Mouse (Mus musculus) heart, postnatal 25 days (tissue): Measurements from ENCODE around the gene Majin. TPM values are rescaled to one million over a fixed set of nuclear protein-coding genes. Genes with fewer than 3 reads are reported as not detected.

ENCODE experiments used
- DNase-seq: peaks from one replicate; pipeline ENCODE4 v3.0.0; 2022; ENCODE audit warnings: low spot score
- intact Hi-C: fragments of 180-260 bp; cut with DNase I; formaldehyde crosslinking; loops from one replicate; pipeline ENCODE4 v1.15.1; 2025
- total RNA-seq, 2 experiments: library from RNA; stranded (reverse); gene quantifications; 2 replicates each; pipeline ENCODE4 v1.2.3; 2021

Gene Majin
- total RNA-seq, 2 experiments from 2014 or later = not detected

DNA sequence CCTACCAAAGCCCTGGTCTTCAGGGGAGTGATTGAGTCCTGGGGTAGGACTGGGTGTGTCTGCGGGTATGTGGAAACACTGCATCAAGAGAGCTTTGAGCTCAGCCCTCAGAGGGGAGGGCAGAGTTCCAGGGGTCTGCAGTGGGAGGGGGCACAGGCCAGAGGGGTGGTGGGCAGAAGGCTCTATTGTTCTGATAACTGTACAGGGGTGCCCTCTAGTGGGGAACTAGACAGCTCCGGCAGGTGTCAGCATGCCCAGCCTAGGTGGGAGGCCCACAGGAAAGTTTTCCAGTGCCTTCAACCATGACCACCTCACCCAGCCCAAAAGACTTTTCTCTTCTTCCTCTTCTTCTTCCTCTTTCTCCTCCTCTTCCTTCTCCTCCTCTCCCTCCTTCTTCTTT is 76.2 kb downstream of the Majin start:
- intact Hi-C loops = no loop called here
- no peak for DNase-seq

- intact Hi-C loops = no loop called here
Observed at GRCm38 (mm10) chr19:6260946-6261345, 76.8 kb downstream of the Majin start.

GRCm38 (mm10) chr19:6261379-6261778 is 77.2 kb downstream of the Majin start:
- intact Hi-C loops = no loop called here
- DNase-seq = no peak

More at GRCm38 (mm10) chr19:6260946-6261345, 76.8 kb downstream of the Majin start:
- no peak for DNase-seq

DNA sequence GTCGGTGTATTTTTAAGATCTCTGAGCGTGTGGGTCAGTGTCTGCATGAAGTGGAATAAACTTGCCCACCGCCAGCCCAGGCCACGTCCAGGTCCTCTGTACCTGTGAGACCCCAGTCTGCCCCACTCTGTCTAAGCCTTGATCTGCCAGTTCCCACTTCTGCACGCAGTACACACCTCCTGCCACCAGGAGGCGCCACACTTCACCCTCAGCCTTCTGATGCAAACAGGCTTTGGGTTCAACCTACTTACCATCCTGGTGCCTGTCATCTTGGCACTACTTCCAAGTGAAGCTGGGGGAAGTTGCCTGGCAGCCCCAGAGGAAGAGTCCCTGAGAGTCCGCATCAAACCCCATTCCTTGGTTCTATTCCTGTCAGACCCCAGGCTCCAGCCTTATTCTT is 78.0 kb downstream of the Majin start:
- DNase-seq = no peak
- intact Hi-C loops = loop anchor here (2.0 kb wide), 1 partner anchor 69 kb away; no protein-coding TSS in a partner anchor

DNA sequence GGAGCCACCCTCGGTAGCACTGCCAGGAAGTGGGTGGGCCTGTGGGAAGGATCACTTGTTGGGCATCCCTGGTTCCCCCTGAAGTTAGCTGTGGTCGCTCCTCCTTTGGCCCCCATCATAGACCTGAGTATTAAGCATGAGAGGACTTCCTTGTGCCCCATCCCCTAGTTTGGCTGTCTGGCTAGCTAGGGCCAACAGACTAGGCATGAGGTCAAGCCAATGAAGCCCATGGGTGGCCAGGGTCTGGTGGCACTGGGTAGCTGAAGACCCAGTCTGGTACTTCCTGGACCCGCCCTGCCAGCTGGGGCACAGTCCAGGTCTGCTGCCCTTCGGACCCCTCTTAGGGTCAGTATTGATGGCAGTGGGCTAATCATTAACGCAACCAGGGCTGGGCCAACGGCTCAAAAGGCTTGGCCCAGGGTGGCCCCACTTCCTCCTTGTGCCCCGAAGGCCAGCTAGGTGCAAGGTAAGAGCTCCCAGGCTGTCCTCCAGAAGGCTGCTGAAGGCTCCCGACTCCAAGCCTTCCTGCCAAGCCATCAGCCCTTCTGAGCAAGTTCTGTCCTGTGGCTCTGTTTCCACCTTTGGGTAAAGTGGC is 78.7 kb downstream of the Majin start:
- no peak for DNase-seq
- intact Hi-C loops = loop anchor here (2.0 kb wide), 1 partner anchor 68 kb away; no protein-coding TSS in a partner anchor

GRCm38 (mm10) chr19:6264200-6264599 is 80.0 kb downstream of the Majin start:
- DNase-seq = no peak
- intact Hi-C loops = no loop called here

DNA sequence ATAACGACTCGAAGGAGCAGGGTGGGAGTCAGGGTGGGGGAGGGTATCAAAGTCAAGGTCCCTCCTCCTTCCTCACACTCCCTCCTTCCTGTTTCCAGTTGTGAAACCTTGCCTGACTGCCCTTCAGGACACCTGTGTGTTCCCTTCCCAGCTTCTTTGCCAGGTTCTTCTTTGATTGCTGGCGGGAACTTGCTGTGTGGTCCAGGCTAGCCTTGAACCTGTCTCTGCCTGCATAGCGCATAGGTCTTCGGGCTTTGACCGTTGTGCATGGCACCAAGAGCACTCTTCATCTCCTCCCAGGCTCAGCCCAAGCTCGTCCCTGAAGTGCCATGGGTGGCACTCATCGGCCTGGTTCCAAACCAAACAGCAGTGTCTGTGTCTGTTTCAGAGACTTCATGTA is 80.8 kb downstream of the Majin start:
- intact Hi-C loops = no loop called here
- DNase-seq = no peak

GRCm38 (mm10) chr19:6265727-6266182 is 81.6 kb downstream of the Majin start:
- intact Hi-C loops = no loop called here
- no peak for DNase-seq

DNA sequence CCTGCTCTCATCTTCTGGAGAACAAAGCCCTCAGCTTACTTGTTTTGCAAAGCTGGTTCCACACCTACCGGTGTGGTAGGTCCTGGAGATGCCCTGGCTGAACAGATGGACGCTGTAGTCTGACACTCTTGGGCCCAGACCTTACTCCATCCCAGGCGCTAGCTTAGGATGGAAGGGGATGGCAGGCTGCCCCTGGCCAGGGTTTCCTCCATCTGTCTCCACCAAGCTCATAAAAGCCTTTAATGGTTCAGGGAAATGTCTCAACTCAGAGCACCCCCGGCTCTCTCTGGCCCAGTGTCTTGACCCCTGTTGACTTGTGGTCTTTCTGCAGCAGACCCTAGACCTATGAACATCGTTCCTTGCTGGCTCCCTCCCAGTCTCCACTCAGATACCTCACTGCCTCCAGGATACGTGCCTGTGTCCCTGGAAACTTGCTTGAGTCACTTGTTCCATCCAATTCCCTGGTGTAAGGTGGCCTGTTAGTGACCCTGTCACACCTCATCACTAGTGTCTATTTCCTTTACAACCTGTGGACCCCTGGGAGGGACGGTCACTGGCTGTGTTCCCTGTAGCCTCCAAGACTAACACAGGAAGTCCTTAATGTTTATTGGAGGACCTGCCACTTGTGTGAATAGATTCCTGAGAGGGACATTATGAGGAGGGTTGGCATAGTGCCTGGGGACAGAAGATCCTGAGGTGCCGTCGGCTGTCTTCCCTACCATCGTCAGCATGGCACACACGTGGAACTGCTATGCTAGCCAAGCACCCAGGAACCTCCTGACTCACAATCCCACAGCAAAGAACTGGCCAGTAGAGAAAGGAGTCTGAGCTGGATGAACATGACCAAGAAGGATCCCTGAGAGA is 83.3 kb downstream of the Majin start:
- intact Hi-C loops = loop anchor here (1.0 kb wide), 1 partner anchor 37 kb away; no protein-coding TSS in a partner anchor
- peak; percentile 55 for DNase-seq

DNA sequence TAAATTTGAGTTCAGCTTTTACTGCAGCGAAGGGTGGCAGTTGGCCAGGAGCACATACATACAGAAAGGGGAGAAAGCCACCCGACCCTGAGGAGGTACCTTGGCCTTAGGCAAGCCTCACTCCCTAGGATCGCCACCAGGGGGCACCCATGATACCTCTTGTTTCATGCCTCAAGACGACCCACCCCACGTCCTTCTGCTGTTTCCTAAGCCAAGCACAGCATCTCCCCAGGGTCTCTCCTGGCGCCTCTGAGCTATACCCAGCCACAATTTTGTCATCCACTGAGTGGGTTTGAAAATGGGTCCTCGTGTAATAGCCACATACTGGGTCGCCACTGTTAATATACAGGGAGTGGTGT is 84.0 kb downstream of the Majin start:
- DNase-seq = peak; percentile 75
- intact Hi-C loops = loop anchor here (1.0 kb wide), 1 partner anchor 36 kb away; no protein-coding TSS in a partner anchor

GRCm38 (mm10) chr19:6268670-6269132 is 84.5 kb downstream of the Majin start:
- intact Hi-C loops = loop anchor here (1.0 kb wide), 1 partner anchor 36 kb away; no protein-coding TSS in a partner anchor
- DNase-seq = no peak

- DNase-seq = no peak
- intact Hi-C loops = no loop called here
Observed at GRCm38 (mm10) chr19:6269798-6270475, 85.7 kb downstream of the Majin start.

GRCm38 (mm10) chr19:6270661-6271060 is 86.5 kb downstream of the Majin start:
- intact Hi-C loops = no loop called here
- DNase-seq = no peak

- intact Hi-C loops = no loop called here
- DNase-seq = no peak
Observed at GRCm38 (mm10) chr19:6271206-6271605, 87.0 kb downstream of the Majin start.

- intact Hi-C loops = no loop called here
- no peak for DNase-seq
Observed at GRCm38 (mm10) chr19:6272053-6272452, 87.9 kb downstream of the Majin start.

DNA sequence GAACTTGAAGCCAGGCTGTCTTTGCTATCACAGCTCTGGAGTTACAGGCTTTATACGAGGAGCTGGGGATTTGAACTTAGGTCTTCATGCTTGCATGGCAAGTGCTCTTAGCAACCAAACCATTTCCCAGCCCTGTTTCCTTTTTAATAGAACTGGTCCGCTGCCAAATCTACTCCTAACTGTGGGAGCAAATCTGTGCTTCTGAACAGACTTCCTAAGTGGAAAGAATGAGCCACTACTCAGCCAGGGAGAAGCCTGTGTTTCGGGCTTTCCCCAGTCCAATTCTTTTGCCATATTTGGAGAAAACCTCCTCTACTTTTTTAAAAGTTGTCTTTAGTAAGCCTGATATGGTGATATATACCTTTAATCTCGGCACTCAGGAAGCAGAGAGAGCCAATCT is 88.5 kb downstream of the Majin start:
- DNase-seq = no peak
- intact Hi-C loops = no loop called here

- no peak for DNase-seq
- intact Hi-C loops = no loop called here
Observed at GRCm38 (mm10) chr19:6273592-6273991, 89.4 kb downstream of the Majin start.
